Mouse (Mus musculus): ENCODE results near the gene Defb33. TPM values are rescaled to one million over a fixed set of nuclear protein-coding genes. Genes with fewer than 3 reads are reported as not detected.

Defb33 gene
- not detected in 2 replicates for polyA plus RNA-seq (2011; ENCODE audit: insufficient read length, low read depth, missing spikeins)

GRCm38 (mm10) chr8:20892369-20892768, at the start of gene Defb33:
Gene Defb33, plus strand, starts transcription at chr8:20892669.
- TF ChIP-seq POLR2A (IDR thresholded peaks at IDR 0.05; ENCODE audit: low read depth, low read length) (no peak), CTCF (IDR thresholded peaks at IDR 0.05; ENCODE audit: borderline replicate concordance, insufficient read depth, low read length) (no peak)
- Histone ChIP-seq H3K4me3 (ENCODE audit: insufficient read depth, low read length) (no peak within 1 kb of the TSS), H3K4me1 (ENCODE audit: control insufficient read depth, insufficient read depth, low read length) (no peaks in the 10 kb centered on the region), H3K27ac (ENCODE audit: insufficient read depth, low read length) (no peak within 1 kb of the TSS)

- TF ChIP-seq POLR2A (IDR thresholded peaks at IDR 0.05; ENCODE audit: low read depth, low read length) (no peak), CTCF (IDR thresholded peaks at IDR 0.05; ENCODE audit: borderline replicate concordance, insufficient read depth, low read length) (no peak)
- Histone ChIP-seq H3K27ac (ENCODE audit: insufficient read depth, low read length) (no peak overlapping the region), H3K4me1 (ENCODE audit: control insufficient read depth, insufficient read depth, low read length) (no peaks in the 10 kb centered on the region), H3K4me3 (ENCODE audit: insufficient read depth, low read length) (no peak overlapping the region)
Observed at GRCm38 (mm10) chr8:20874608-20875007, 17.9 kb upstream of the Defb33 start.

GRCm38 (mm10) chr8:20902527-20902926, 10.1 kb downstream of the Defb33 start, which contains the start of gene Gm15056:
Gene Gm15056, minus strand, starts transcription at chr8:20902627.
- Histone ChIP-seq H3K4me1 (ENCODE audit: control insufficient read depth, insufficient read depth, low read length) (no peaks in the 10 kb centered on the region), H3K4me3 (ENCODE audit: insufficient read depth, low read length) (no peak within 1 kb of the TSS), H3K27ac (ENCODE audit: insufficient read depth, low read length) (no peak within 1 kb of the TSS)
- TF ChIP-seq CTCF (IDR thresholded peaks at IDR 0.05; ENCODE audit: borderline replicate concordance, insufficient read depth, low read length) (no peak), POLR2A (IDR thresholded peaks at IDR 0.05; ENCODE audit: low read depth, low read length) (no peak)

GRCm38 (mm10) chr8:20907119-20907518, 14.7 kb downstream of the Defb33 start:
- TF ChIP-seq POLR2A (IDR thresholded peaks at IDR 0.05; ENCODE audit: low read depth, low read length) (no peak), CTCF (IDR thresholded peaks at IDR 0.05; ENCODE audit: borderline replicate concordance, insufficient read depth, low read length) (no peak)
- Histone ChIP-seq H3K4me1 (ENCODE audit: control insufficient read depth, insufficient read depth, low read length) (no peaks in the 10 kb centered on the region), H3K4me3 (ENCODE audit: insufficient read depth, low read length) (no peak overlapping the region), H3K27ac (ENCODE audit: insufficient read depth, low read length) (no peak overlapping the region)

GRCm38 (mm10) chr8:20908256-20908655, 15.8 kb downstream of the Defb33 start:
- no peak overlapping the region for H3K4me3 ChIP-seq (ENCODE audit: insufficient read depth, low read length)
- TF ChIP-seq CTCF (IDR thresholded peaks at IDR 0.05; ENCODE audit: borderline replicate concordance, insufficient read depth, low read length) (no peak), POLR2A (IDR thresholded peaks at IDR 0.05; ENCODE audit: low read depth, low read length) (no peak)
- no peaks in the 10 kb centered on the region for H3K4me1 ChIP-seq (ENCODE audit: control insufficient read depth, insufficient read depth, low read length)
- H3K27ac ChIP-seq (ENCODE audit: insufficient read depth, low read length), result no peak overlapping the region

- TF ChIP-seq POLR2A (IDR thresholded peaks at IDR 0.05; ENCODE audit: low read depth, low read length) (no peak), CTCF (IDR thresholded peaks at IDR 0.05; ENCODE audit: borderline replicate concordance, insufficient read depth, low read length) (no peak)
- no peak overlapping the region for H3K4me3 ChIP-seq (ENCODE audit: insufficient read depth, low read length)
- no peaks in the 10 kb centered on the region for H3K4me1 ChIP-seq (ENCODE audit: control insufficient read depth, insufficient read depth, low read length)
- no peak overlapping the region for H3K27ac ChIP-seq (ENCODE audit: insufficient read depth, low read length)
Observed at GRCm38 (mm10) chr8:20912288-20912687, 19.8 kb downstream of the Defb33 start.

GRCm38 (mm10) chr8:20921971-20922370, 29.5 kb downstream of the Defb33 start, which contains the start of gene Gm6040:
Gene Gm6040, minus strand, starts transcription at chr8:20922071.
- Histone ChIP-seq H3K4me3 (ENCODE audit: insufficient read depth, low read length) (no peak within 1 kb of the TSS), H3K27ac (ENCODE audit: insufficient read depth, low read length) (no peak within 1 kb of the TSS), H3K4me1 (ENCODE audit: control insufficient read depth, insufficient read depth, low read length) (no peaks in the 10 kb centered on the region)
- TF ChIP-seq POLR2A (IDR thresholded peaks at IDR 0.05; ENCODE audit: low read depth, low read length) (no peak), CTCF (IDR thresholded peaks at IDR 0.05; ENCODE audit: borderline replicate concordance, insufficient read depth, low read length) (no peak)

GRCm38 (mm10) chr8:20944610-20945009, 52.1 kb downstream of the Defb33 start, which contains the start of gene AY761185:
Gene AY761185, minus strand, starts transcription at chr8:20944710.
- no peaks in the 10 kb centered on the region for H3K4me1 ChIP-seq (ENCODE audit: control insufficient read depth, insufficient read depth, low read length)
- TF ChIP-seq POLR2A (IDR thresholded peaks at IDR 0.05; ENCODE audit: low read depth, low read length), result no peak
- H3K27ac ChIP-seq (ENCODE audit: insufficient read depth, low read length), result no peak within 1 kb of the TSS
- no peak within 1 kb of the TSS for H3K4me3 ChIP-seq (ENCODE audit: insufficient read depth, low read length)

Other genes with a start within 250 kb of the Defb33 start
- not detected in 2 replicates for gene Gm15056, start 10.0 kb downstream of the Defb33 start, polyA plus RNA-seq (2011; ENCODE audit: insufficient read length, low read depth, missing spikeins)
- gene Gm6040, start 29.4 kb downstream of the Defb33 start, polyA plus RNA-seq (2011; ENCODE audit: insufficient read length, low read depth, missing spikeins), result not detected in 2 replicates
- not detected in 2 replicates for gene AY761185, start 52.0 kb downstream of the Defb33 start, polyA plus RNA-seq (2011; ENCODE audit: insufficient read length, low read depth, missing spikeins)
- gene Defa21, start 132.9 kb downstream of the Defb33 start, polyA plus RNA-seq (2011; ENCODE audit: insufficient read length, low read depth, missing spikeins), result not detected in 2 replicates
- not detected in 2 replicates for gene Defa23, start 162.4 kb downstream of the Defb33 start, polyA plus RNA-seq (2011; ENCODE audit: insufficient read length, low read depth, missing spikeins)
- not detected in 2 replicates for gene Defa35, start 172.4 kb downstream of the Defb33 start, polyA plus RNA-seq (2011; ENCODE audit: insufficient read length, low read depth, missing spikeins)
- not detected in 2 replicates for gene Defa25, start 191.8 kb downstream of the Defb33 start, polyA plus RNA-seq (2011; ENCODE audit: insufficient read length, low read depth, missing spikeins)
- not detected in 2 replicates for gene Gm14851, start 203.4 kb downstream of the Defb33 start, polyA plus RNA-seq (2011; ENCODE audit: insufficient read length, low read depth, missing spikeins)
- not detected in 2 replicates for gene Defa30, start 242.0 kb downstream of the Defb33 start, polyA plus RNA-seq (2011; ENCODE audit: insufficient read length, low read depth, missing spikeins)

Data from embryonic fibroblast, embryonic 13.5 days (primary cell).